Mouse (Mus musculus) frontal cortex, postnatal 36 days (tissue): Measurements from ENCODE around the gene Myh6.

Experiments used
- DNase-seq, 2 experiments: peaks; one replicate each; pipeline ENCODE4 v3.0.0; 2022; ENCODE audit warnings: low spot score in 2 of 2

The Myh6 gene

DNA sequence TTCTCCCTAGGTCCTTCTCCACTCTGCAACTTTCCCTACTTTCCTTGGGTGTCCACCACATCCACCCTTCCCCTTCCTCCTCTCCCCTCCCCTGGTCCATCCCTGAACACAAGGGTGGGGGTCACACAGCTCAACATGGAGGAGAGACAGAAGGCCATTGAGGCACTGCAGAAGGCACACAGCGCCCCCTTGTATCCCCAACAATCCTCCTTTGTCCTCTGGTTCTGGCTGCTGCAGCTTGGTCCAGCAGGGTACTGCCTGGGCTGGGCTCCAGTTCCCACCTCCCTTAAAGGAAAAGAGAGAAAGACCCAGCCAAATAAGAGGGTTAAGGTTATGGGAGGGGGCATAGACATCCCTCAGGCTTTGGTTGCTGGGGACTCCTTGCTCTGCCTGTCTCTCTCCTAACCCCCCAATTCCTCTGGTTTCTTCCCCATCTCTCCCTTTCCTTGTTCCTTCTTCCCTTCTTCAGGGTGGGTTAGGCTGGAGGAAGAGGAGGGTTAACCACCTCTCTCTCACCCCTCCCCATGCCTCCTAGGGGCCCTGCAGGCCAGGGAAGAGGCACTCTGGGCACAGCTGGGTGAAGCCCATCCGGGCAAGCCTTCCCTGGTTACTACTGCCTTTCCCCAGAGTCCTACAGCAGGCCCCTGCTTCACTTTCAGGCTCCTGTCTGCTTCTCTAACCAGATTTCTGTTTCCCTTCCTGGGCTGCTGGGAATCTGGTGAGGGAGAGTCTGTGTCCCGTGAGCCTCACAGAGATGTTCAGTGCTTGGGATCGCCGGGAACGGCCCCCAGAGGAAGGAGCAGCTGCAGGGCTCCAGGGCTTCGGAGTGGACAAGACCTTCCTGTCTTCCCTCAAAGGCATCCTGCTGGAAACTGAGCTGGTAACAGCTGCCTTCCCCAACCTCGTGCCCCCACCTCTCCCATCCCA is 30.6 kb downstream of the Myh6 start, which contains the start of gene Cmtm5:
Gene Cmtm5 (plus strand): TSS at position 358 of the 927 bp plus-strand sequence.
- peak; percentile 59 to 65 for DNase-seq

DNA sequence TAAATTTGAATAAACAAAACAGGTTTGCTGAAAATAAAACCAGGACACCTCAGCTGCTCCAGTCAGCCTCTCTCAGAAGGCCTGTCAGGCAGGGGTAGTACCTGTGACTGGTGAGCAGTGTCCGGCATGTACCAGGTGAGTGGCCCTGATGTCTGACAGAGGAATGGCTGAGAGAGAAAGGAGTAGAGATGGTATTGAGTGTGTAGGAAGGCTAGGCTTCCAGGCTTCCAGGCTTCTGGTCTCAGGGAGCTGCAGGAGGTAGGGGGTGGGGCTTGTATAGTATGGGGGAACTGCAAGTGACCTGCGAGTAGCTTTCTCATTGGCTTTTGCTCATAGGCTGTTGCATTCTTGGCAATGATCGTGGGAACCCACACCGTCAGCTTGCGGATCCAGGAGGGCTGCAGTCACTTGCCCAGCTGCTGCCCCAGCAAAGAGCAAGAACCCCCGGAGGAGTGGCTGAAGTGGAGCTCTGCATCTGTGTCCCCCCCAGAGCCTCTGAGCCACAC is 34.0 kb downstream of the Myh6 start, which contains the start of gene Il25:
Gene Il25 (plus strand): TSS at position 51 of the 506 bp plus-strand sequence.
- no peak for DNase-seq

DNA sequence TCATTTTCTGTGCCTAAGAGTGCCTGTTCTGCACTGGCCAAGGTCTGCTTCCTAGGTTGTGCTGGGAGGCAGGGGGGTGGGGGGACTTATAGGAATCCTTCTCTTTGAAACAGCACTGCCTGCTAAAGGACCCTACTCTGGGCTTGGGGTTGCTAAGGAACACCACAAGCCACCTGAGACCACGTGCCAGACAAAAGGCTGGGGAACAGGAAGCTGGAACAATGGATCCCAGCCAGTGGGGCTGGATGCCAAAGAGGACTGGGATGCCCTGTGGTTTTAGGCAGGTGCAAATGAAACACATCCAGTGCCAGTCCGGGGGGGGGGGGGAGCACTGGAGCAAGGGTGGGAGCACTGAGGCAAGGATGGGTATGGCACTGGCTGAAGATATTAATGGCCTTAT is 36.3 kb downstream of the Myh6 start:
- DNase-seq = no peak

DNA sequence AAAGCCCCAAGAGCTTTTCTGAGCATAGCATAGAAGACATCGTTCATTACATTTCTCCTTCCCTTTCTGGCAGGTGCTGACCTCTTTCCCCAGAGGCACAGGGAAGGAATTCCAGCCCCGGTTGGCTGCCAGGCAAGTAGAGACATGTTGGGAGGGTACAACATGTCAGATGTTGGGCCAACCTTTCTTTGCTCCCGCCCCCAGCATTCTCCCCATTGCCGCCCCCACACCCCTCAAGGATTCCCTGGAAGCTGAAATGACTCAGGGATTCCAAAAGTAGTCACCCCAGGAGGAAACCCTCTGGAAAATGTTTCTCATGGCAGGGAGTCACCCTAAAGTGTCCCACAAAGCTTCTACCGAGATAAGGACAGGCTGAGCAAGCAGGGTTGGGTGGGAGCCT is 36.9 kb downstream of the Myh6 start:
- no peak for DNase-seq

DNA sequence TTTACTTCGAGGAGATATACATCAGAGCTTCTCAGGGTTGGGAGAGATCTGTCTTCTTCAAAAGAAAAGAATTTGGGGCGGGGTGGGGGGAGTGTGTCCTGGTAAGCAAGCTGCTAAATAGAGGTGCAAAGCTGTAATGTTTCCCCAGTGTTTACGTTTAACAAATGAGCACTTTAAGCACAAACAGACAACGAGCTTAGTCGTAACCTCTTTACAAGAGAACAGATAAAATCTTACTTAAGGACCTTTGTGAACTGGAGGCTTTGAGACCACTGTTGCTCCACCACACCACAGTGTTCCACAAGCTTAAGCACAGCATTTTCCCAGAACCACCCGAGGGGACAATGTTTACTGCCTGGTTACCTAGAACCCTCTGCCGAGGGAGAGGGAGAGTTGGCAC is 39.4 kb downstream of the Myh6 start:
- DNase-seq = no peak

DNA sequence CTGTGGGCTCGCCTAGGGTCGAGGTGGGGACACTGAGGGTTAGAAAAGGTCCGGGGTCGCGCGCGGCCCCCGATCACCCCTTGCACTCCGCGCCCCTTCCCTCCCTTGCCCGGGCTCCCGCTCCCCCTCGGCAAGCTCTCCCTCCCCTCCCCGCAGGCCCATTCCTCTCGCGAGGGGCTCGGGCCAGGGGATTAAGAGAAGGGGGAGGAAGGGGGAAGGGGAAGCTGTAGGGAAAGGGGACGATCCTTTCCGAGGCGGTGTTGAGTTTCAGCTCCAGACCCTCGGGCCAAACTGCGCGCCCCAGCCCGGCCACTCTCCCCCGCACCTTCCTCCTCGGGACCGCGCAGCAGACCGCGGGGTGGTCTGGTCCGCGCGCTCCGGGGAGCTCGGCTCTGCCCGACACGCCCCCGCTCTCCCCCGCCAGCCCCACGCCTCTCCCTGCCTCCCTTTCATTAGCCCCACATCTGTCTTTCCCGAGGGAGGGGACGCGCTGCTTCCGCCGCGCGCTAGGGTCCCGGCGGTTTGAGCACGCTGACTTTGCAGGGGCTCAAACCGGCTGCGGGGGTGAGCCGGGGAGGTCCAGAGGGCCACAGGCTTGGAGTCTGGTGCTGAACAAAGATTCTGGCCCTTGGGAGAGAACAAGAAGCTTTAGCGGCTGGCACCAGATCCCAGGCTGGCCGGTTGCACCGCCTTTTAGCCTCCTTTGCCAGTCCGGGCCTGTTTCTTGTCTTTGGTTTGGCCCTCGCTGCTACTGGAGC is 40.1 kb downstream of the Myh6 start:
- peak; percentile 31 to 40 for DNase-seq

DNA sequence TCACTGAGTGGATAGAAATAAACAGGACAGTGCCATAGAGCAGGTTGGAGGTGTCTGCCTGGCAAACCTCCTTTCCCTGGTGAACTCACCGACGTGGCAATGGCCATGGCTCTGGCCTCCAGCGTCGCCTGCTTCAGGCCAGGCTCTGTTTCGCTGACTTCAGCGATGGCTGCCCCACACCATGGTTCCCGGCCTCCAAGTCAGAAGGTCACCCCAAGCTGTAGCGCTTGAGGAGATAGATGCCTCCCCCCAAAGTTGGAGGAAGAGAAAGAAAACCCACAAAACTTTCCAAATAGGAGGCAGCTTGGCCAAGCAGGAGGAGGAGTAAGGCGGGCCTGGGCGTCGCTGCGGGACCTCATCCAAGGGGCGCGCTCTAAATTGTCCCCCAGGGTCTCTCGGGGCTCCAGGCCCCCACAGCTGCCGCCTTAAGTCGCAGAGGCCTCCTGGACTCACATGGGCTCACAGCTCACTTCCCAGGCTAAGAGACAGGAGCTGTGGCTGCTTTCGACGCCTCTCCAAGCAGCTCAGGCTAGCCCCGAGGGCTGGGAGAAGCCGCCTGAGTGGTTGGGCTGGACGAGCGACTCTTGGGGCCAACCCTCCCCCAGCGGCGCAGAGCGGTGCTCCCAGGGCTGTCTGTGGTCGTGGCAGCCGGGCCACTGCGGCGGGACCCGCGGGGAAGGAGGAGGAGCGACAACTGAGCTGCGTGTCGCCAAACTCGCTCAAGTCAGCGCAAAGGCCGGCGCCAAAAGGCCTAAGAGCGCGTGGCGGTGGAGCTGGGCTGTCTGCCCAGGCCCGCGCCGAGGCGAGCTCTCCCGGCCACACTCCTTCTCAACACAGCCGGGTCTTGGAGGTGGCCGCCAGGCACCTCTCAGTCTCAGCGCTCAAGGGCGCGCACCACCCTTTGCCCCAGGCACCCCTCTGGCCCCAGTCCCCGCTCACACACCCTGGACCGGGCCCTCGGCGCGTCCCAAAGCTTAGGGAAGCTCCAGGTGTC is 41.1 kb downstream of the Myh6 start, which contains the start of gene Efs:
Gene Efs (minus strand): TSS at position 778 of the 994 bp plus-strand sequence.
- DNase-seq = peak; percentile 41 to 45

DNA sequence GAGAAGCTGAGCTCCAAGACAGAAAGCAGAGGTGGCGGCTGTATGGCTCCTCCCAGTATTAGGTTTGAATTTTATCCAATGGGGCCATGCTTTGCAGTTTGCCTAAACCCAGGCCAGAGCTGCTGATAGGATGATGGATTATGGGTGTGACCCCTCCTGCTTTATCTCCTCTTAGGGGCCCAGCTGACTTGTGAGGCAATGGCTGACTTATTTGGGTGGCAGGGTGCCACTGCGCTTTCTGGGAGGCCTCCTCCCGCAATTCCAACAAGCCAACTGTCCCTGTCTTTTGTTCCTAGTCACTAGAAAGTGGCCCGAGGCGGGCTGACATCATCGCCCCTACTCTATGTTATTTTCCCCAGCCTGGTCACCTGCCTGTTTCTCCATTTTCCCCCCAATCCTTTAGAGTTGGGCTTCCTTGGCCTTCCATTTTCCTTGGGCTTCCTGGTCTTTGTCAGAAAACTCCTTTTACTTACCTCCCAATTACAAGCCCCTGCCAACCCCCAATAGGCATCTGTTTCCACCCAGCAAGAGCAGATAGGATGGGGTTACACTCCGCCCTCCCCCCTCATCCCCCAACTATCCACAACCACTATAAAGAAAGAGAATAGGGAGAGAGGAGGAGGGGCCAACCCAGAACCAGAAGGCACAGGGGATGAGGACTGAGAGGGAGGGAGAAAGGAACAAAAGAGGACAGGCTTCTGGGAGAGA is 41.9 kb downstream of the Myh6 start:
- DNase-seq = no peak

DNA sequence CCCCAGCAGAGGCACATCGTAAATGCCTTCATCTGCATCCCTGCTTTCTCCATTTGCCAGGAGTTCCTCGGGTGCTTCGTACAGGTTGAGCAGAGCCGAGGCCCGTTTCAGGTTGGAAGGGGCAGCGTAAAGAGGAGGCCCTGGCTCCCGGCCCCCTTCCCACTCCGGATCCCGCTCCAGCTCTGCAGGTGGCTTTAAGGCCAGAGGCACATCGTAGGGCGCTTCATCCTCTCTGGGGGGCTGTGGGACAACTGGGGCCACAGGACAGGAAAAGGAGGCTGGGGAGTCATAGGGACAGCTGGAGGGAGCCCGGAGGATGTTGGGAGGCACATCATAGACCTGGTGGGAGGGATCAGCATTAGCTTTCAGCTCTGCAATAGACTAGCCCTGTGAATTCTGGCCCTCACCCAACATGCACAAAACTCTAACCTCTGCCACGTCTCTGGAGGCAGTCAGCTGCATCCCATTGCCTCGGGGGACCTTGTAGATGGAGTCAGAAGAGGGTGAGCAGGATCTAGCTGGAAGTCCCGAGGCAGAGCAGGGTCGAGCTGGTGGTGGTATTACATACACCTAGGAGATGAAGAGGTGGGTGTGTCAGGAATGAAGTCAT is 46.5 kb downstream of the Myh6 start:
- DNase-seq = no peak

DNA sequence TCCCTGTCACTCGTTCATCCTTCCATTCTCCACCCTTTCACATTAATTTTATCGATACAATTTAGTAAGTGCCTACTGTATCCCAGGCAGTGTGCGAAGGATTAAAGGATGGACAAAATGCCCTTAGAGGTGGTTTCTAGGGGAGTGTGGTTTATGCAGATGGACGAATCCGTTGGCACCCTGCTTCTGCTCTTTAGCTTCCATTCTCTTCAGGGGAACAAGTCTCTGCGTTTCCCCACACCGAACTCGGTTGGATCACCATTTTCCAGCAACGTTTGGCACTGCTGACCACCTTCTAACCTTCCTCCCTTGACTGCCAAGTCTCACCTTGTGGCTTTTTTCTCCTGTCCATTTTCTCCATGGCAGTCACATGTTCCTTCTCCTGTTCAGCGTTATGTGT is 53.4 kb downstream of the Myh6 start:
- DNase-seq = peak in 1 of 2 experiments; percentile 31

DNA sequence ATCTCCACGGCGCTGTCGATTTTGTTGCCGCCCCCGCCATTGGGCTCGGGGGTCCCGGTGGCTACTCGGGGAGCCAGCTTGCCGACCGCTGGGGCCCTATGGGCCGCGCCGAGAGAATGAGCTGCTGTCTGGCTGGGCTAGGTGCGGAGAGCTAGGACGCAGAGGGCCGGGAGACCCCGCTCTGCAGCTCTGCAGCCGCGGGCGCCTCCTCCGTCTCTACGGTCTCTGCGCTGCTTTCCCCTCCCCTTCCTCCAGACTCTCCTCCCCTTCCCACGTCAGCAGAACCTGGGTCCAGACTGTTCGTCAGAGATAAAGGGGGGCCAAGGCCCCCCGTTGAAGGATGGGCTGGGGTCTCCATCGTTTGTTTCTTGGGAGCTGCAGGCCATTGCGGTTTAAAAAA is 53.8 kb downstream of the Myh6 start, which contains the start of gene Slc22a17:
Gene Slc22a17 (minus strand): TSS at position 247 of the 400 bp plus-strand sequence.
- DNase-seq = peak; percentile 84 to 86

DNA sequence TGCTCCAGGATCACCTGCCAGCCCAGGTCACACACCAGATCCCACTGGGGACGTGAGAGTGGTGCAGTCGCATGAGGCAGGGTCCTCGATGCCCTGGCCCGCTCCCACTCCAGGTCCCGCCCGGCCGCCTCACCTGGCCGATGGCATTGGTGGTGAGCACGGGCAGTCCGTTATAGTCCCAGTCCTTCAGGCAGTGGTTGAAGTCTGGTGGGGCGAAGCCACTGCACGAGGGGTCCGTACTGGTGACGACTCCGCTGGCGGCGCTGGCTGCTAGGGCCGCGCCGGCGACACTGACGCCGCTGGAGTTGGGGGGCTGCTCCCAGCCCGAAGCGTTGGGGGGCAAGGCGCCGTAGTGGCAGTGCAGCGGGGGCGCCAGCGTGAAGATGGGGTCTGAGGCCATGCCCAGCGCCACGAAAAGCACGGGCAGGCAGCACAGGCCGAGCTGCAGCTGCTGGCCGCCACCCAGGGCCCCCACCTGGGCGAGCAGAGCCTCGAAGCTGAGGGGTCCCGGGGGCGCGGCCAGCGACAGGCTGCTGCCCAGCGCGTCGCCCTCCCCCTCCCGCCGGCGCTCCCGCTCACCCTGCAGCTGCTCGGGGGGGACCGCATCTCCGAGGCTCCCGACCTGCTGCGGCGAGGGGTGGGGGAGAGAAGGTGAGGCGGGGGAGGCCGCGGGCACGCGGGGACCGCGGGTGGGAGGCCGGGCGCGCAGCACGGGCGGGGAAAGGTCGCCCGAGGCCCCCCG is 54.4 kb downstream of the Myh6 start:
- DNase-seq = no peak

DNA sequence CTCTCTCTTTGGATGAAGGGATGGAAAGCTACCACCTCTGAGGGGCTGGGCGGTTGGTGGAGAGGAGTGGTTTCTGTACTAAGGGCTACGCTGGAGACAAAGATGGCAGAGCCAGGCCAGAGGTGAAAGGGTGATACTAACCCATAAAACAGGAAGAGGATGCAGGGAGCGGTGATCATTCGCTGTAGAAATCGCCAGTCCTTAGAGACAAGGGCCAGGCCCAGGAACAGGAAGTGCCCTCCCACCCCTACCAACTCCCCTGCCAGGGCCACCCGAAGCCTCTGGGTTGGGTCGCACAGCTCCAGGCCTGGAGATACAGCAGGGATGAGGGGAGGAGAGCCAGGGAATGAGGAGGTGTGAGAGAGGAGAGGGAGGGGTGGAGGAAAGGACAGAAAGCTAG is 58.0 kb downstream of the Myh6 start:
- DNase-seq = no peak

DNA sequence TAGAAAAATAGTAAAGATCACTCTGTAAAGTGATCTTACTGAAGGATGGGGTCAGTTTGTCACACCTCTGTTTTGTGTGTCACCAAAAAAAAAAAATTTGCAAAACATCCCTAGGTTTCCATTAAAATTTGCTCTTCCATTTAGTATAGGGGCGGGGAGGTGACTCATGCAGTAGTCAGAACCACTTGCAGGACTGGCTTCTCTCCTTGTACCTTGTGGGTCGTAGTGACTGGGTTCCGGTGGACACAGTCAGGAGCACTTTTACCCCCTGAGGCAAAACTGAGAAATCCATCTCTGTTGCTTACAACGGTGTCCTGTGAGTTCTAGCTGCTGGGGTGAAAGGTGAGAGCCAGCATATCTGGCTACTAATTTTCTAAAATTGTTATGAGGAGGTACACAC is 63.1 kb downstream of the Myh6 start:
- no peak for DNase-seq

DNA sequence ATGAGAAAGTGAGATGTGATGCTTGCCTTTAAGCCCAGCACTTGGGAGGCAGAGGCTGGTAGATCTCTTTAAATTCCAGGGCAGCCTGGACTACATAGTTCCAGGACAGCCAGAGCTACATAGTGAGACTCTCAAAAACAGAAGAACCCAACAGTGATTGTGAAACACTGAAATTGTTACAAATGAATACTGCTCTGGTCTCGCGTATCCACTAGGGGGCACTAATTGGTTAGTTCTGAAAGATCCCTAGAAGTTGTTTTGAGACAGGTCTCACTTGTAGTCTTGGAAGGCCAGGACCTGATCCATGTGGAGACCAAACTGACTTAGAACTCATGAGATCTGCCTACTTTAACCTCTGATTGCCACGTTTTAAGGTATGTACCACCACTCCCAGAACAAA is 66.3 kb downstream of the Myh6 start:
- peak; percentile 67 to 89 for DNase-seq

DNA sequence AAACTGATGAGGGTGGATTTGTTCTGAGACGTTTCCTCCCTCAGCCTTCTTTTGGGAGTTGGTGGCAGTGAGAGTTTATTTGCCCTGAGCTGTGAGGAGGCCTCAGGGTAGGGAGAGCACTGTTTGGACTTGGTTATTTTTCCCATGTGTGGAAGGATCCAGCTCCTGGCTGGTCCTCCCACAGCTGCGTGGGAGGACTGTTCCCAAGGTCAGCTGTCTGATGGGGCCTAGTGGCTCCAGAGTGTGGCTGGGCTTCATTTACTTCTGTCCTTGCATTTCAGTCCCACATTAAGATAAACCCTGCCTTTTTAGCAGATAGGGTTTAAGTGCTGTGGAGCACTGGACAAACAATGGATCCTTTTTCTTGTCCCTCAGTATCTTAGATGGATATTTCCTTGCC is 69.3 kb downstream of the Myh6 start:
- DNase-seq = no peak

DNA sequence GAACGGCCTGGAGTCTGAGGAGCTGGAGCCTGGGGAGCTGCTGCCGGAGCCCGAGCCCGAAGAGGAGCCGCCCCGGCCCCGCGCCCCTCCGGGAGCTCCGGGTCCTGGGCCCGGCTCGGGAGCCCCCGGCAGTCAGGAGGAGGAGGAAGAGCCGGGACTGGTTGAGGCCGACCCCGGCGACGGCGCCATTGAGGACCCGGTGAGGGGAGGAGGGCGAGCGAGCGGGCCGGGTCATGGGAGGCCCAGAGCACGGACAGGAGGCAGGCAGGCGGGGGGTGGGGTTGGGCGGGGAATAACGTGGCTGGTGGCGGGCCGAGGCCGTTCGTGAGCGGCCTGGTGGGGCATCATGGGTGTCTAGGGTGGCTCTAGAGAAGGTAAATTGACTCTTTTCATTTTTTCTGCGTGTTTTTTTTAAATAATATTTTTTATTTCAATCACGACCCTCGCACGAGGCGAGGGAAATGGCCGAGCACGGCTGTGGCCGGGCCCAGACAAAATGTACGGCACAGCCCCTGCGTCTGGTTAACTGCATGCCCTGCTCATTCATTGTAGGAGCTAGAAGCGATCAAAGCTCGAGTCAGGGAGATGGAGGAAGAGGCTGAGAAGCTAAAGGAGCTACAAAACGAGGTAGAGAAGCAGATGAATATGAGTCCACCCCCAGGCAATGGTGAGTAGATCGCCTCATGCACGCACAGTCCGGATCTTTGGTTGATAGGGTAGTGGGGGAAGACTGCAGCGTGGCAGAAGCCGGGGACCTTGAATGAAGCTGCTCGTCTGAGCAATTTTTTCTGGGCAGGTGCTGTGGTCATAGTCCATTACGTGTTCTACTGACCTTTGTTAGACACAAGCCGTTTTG is 72.2 kb downstream of the Myh6 start:
- peak; percentile 31 to 38 for DNase-seq

DNA sequence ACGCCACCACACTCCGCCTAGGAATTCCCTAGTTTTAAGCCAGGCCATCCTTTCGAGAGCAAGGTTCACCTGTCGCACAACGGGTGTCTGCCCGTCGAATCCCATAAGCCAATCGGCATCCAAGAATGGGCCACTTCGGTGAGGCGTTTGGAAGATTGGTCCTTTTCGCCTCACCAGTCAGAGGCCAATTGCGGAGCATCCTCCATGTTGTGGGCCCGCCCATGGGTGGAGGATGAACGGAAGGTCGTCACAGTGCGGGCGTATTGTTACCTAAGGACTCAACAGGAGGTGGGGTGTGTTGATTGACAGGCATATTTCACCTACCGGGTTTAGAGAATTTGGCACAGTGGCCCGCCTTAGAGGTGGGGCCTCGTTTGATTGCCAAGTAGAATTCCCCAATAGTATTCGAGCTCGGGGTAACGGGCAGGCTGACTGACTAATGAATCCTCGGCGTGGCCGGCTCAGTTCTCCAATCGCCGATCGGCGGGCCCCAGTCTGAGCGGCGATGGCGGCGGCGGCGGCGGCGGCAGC is 73.0 kb downstream of the Myh6 start:
- peak; percentile 98 to 99 for DNase-seq
